Mouse (Mus musculus): ENCODE measurements at regions not wholly inside any gene's neighbourhood (a gene's known extent, or its start where the extent isn't known, plus 50 kb on each side); places are given as distances from the start of the nearest gene placed in this dataset.

DNA sequence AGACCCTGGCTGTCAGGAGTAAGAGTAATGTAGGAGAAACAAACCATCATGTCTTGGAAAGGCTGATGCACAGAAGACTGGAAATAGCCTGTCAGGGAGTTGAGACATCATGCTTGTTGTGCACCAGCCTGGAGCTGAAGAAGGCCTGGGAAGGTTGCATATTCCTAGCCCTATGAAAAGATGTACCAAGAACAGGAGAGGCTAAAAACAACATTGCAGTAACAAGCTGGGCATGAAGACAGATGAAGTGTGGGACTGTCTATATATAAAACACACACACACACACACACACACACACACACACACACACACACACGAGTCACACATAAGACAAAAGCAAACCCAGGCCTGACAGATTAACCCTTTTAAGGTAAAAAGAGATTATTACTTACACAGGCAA, 185.1 kb upstream of the Tmem72 start:
- TF ChIP-seq CTCF (IDR thresholded peaks at IDR 0.05; ENCODE audit: control insufficient read depth, insufficient read depth, insufficient read length): no peak
- TF ChIP-seq USF1 (IDR thresholded peaks at IDR 0.05; ENCODE audit: low read depth): no peak
- TF ChIP-seq CEBPB (IDR thresholded peaks at IDR 0.05; ENCODE audit: low read depth): no peak
- TF ChIP-seq MYOG (IDR thresholded peaks at IDR 0.05; ENCODE audit: control insufficient read depth, extremely low read depth, insufficient read length): no peak
